Mouse (Mus musculus): ENCODE measurements at regions not wholly inside any gene's neighbourhood (a gene's known extent, or its start where the extent isn't known, plus 50 kb on each side); places are given as distances from the start of the nearest gene placed in this dataset.

DNA sequence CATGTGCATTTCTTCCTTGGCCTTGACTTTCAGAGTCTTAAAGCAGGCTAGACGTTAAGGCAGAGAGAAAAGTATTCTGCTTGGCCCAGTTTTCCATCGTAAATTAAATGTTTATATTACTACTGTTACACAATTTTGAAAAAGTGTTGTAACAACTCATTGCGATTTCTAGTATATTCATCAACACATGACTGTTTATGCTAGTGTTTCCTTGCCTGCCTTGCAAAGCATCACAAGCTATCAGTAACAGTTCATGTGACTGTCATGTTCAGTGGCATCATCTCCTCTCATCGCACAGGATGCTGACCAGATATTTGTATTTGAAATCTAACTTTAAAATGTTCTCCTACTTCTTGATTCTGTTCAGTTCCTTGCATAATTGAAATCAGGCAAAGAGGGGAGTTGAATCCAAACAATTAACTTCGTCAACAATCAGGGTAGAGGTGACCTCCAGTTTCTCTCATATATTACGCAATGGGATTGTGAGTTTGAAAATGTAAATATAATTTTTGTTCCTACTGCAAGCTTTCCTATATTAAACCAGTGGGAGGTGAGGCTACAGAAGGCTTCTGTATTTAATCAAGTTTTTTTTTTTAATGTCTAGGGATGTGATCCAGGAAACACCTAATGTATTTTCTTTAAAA lies 615.0 kb downstream of the Robo2 start:
- TF ChIP-seq CTCF (IDR thresholded peaks at IDR 0.05; ENCODE audit: borderline replicate concordance, extremely low read depth, insufficient read depth, insufficient read length) (no peak), POLR2A (IDR thresholded peaks at IDR 0.05; ENCODE audit: borderline replicate concordance, extremely low read depth, insufficient read depth, insufficient read length, poor library complexity, severe bottlenecking) (no peak)

Data from brain, embryonic 14.5 days (tissue).